Mouse (Mus musculus) 3T3-L1 (cell line): ENCODE measurements around the gene Cadm3.
"Not testable (repeated sequence)": the region's sequence is repeated elsewhere in the genome, so short reads cannot be mapped to it uniquely, and the experiment has no call there.

Experiments
- DNase-seq: peaks from one replicate; pipeline ENCODE4 v3.0.0-alpha.2; 2015; ENCODE audit warnings: low read depth, low spot score

Gene Cadm3

GRCm38 (mm10) chr1:173324961-173325360, 42.5 kb downstream of the Cadm3 start:
- DNase-seq, result no peak

GRCm38 (mm10) chr1:173323839-173324585, 43.5 kb downstream of the Cadm3 start:
- peak; percentile 49 for DNase-seq

GRCm38 (mm10) chr1:173322249-173322627, 45.3 kb downstream of the Cadm3 start:
- no peak for DNase-seq

- no peak for DNase-seq
Observed at GRCm38 (mm10) chr1:173321593-173322248, 45.8 kb downstream of the Cadm3 start.

DNA sequence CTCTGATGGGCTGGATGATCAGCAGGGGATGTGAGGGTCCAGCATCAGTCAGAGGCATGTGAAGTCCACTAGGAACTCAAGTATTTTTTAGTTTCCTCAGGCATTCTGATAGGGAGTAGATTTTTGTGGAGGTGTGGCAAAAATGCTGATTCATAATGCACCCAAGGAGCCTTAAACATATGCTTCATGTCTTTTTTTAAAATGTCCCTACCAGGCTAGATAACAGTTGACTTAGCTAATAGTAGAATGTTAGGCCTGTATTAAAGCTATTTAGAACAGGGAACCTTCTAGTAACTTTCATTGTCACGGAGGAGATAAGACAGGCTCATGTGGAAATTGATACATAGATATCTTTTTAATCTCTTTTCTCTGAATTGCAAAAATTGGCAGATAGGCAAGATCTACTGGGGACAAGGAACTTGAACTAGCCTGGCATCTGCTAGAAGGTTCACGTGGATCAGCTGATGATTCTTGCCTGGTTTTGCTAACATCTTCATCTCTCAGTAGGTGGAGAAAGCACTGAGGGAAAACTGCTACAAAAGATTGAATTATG, 49.5 kb downstream of the Cadm3 start:
- DNase-seq, result no peak

DNA sequence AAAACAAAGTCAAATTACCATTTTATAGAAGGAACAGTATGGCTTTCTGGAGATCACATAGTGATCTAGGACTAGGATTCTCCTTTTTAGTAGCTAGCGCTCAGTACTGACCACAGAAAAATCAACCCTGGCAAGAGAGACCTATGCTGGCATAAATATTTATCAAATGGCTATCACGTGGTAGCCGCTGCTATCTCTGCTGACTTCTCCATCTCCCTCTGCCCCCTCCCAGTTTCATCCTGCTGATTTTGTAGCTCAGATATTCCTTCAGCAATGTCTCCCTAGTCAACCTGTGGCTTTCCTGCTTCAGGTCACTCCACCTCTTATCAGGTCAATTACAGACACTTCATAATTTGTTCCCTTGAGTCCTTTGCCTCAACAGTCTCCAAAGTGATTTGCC, 51.8 kb downstream of the Cadm3 start:
- DNase-seq, result no peak

- not testable (repeated sequence) for DNase-seq
Observed at GRCm38 (mm10) chr1:173313535-173314050, 53.9 kb downstream of the Cadm3 start.

GRCm38 (mm10) chr1:173302795-173303194, 64.7 kb downstream of the Cadm3 start:
- DNase-seq, result not testable (repeated sequence)
